Mouse (Mus musculus) left cerebral cortex, adult 18-20 months (tissue): ENCODE measurements around the gene Dusp2. TPM values are rescaled to one million over a fixed set of nuclear protein-coding genes. Genes with fewer than 3 reads are reported as not detected.

Experiments used
- total RNA-seq, 2 experiments: library from RNA; stranded (reverse); gene quantifications; 2 replicates each; pipeline ENCODE4 v1.2.3; 2021

The Dusp2 gene
- total RNA-seq, 2 experiments from 2014 or later = 2.1 to 2.6 TPM

Other genes starting within 250 kb of the Dusp2 start
- gene Ncaph, start 202.2 kb upstream of the Dusp2 start, total RNA-seq = 1 to 10 TPM in 1 of 2 experiments, under 1 TPM in 1; 0.91 to 1.0 TPM
- 1 to 10 TPM; 2.1 to 3.4 TPM for gene Itpripl1, start 192.7 kb upstream of the Dusp2 start, total RNA-seq
- under 1 TPM; 0.49 to 0.53 TPM for gene 1810024B03Rik, start 127.9 kb upstream of the Dusp2 start, total RNA-seq
- gene Snrnp200, start 127.8 kb upstream of the Dusp2 start, total RNA-seq = 10 to 100 TPM; 88.7 to 89.3 TPM
- 10 to 100 TPM; 80.7 to 84.2 TPM for gene Ciao1, start 88.3 kb upstream of the Dusp2 start, total RNA-seq
- gene Tmem127, start 88.3 kb upstream of the Dusp2 start, total RNA-seq = 10 to 100 TPM; 78.9 to 88.5 TPM
- 100 to 1,000 TPM; 100 to 104 TPM for gene Stard7, start 65.9 kb upstream of the Dusp2 start, total RNA-seq
- gene Astl, start 2.5 kb downstream of the Dusp2 start, total RNA-seq = not detected
- 1 to 10 TPM in 1 of 2 experiments, under 1 TPM in 1; 0.60 to 1.0 TPM for gene Adra2b, start 27.0 kb downstream of the Dusp2 start, total RNA-seq
- gene Gpat2, start 89.0 kb downstream of the Dusp2 start, total RNA-seq = under 1 TPM; 0.30 to 0.49 TPM
- 10 to 100 TPM; 18.3 to 19.4 TPM for gene Fahd2a, start 108.4 kb downstream of the Dusp2 start, total RNA-seq
- gene Kcnip3, start 185.9 kb downstream of the Dusp2 start, total RNA-seq = 100 to 1,000 TPM; 114 to 130 TPM
- gene Prom2, start 205.3 kb downstream of the Dusp2 start, total RNA-seq = under 1 TPM; 0.49 to 0.53 TPM